Mouse (Mus musculus): ENCODE data around the gene Gzmg. TPM values are rescaled to one million over a fixed set of nuclear protein-coding genes. Genes with fewer than 3 reads are reported as not detected.
"Not testable (repeated sequence)": the region's sequence is repeated elsewhere in the genome, so short reads cannot be mapped to it uniquely, and the experiment has no call there.

The Gzmg gene
- polyA plus RNA-seq, 1 experiment from 2014 or later: not detected

DNA sequence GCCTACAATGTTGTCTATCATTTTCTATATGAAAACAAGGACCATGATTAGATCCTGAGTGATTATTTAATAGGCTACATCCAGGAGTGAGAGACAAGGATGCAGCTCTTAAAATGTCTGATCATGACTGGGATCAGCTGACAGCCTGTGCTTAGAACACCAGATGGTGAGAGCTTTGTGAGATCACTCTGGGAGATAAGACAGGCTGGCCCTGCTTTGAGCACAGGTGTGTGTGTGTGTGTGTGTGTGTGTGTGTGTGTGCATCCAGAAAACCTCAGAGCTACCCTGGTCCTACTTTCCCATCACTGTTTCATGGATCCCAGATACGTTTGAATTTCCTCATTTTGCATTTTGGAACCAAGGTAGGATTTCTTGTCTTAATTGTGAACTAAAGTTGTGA lies 25.7 kb downstream of the Gzmg start:
- H3K27me3 ChIP-seq; H3K9ac ChIP-seq; H3K4me1 ChIP-seq; ATAC-seq (ENCODE audit: borderline replicate concordance, extremely low read depth, low FRiP score, low TSS enrichment); H3K4me3 ChIP-seq; H3K4me2 ChIP-seq; H3K9me3 ChIP-seq; H3K27ac ChIP-seq; H3K36me3 ChIP-seq: not testable (repeated sequence)
- 71% methylated on average over 1 of the region's 1 CpGs for WGBS

DNA sequence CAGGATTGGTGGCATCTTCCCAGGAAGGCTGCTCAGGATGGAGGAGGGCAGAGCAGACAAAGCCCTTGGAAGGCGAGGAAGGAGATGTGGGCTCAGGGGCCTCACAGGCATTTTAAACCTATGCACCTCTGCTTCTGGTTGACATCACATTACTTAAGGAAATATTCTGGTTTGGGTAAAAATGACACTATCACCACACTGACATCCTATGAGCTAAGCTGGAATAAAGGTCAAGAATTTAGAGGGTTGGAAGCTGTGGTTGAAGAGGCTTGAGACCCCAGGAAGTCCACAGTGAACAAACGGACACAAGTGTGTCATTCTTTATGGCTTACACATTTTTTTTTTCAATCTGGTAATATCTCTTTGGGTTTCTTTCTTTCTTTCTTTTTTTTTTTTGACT lies 26.9 kb downstream of the Gzmg start, which contains the start of gene Gzmd:
Gene Gzmd, minus strand, starts transcription at position 101 of the 400 bp plus-strand sequence.
- not testable (repeated sequence) for H3K27ac ChIP-seq; ATAC-seq (ENCODE audit: borderline replicate concordance, extremely low read depth, low FRiP score, low TSS enrichment); H3K4me2 ChIP-seq; H3K36me3 ChIP-seq; H3K27me3 ChIP-seq; H3K4me1 ChIP-seq; H3K9ac ChIP-seq; H3K4me3 ChIP-seq; H3K9me3 ChIP-seq
- 69% methylated on average over 2 of the region's 2 CpGs for WGBS

DNA sequence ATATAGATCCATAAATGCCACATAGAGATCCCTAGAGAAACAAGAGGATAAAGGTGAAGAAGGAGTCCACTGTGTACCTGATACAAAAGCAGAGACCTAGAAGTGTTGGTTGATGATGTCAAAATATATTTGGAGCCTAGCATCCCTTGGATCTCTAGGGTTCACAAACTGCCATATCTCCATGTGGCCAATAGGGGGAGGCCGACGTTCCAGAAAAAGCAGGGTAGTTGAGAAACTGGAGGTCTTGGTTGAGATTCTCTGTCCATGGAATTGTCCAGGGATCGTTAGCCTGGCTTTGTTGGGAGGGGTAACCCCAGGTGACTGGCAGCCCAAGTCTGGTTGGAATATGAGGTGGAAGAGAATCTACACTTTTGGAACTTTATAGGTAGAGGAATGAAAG lies 31.0 kb downstream of the Gzmg start:
- Histone ChIP-seq H3K9me3 (no peaks in the 10 kb centered on the region), H3K27ac (no peak overlapping the region), H3K4me2 (no peak overlapping the region), H3K9ac (no peak overlapping the region), H3K4me3 (no peak overlapping the region), H3K4me1 (no peaks in the 10 kb centered on the region), H3K36me3 (no peaks in the 10 kb centered on the region), H3K27me3 (no peaks in the 10 kb centered on the region)
- no peak for ATAC-seq (ENCODE audit: borderline replicate concordance, extremely low read depth, low FRiP score, low TSS enrichment)
- 45% methylated on average over 3 of the region's 3 CpGs for WGBS

DNA sequence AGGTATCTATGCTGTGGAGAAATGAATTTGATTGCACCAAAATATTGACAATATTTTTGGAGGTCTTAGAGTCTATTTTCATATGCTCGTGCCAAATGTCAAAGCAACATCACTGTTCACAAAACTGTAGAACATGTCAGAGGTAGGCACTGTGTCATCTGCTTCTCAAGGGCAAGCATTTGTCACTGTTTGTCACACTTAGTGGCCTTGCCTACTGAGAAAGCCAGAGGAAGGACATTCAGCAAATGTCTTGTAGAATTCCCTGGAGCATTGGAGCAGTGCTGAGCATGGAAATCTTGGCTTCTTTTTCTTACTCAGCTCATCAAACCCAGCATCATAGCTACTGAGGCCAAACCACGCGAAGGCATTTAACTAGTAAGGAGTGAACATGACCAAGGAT lies 35.9 kb downstream of the Gzmg start:
- WGBS: 80% methylated on average over 3 of the region's 3 CpGs
- no peaks in the 10 kb centered on the region for H3K36me3 ChIP-seq
- H3K4me2 ChIP-seq: no peak overlapping the region
- H3K9ac ChIP-seq: no peak overlapping the region
- no peaks in the 10 kb centered on the region for H3K4me1 ChIP-seq
- H3K9me3 ChIP-seq: no peaks in the 10 kb centered on the region
- H3K4me3 ChIP-seq: no peak overlapping the region
- no peak for ATAC-seq (ENCODE audit: borderline replicate concordance, extremely low read depth, low FRiP score, low TSS enrichment)
- H3K27ac ChIP-seq: no peak overlapping the region
- H3K27me3 ChIP-seq: no peaks in the 10 kb centered on the region

DNA sequence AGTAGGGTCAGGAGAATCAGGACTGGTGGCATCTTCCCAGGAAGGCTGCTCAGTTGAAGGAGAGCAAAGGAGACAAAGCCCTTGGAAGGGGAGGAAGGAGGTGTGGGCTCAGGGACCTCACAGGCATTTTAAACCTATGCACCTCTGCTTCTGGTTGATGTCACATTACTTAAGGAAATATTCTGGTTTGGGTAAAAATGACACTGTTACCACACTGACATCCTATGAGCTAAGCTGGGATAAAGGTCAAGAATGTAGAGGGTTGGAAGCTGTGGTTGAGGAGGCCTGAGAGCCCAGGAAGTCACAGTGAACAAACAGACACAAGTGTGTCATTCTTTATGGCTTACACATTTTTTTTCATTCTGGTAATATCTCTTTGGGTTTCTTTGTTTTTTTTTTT lies 38.9 kb downstream of the Gzmg start, which contains the start of gene Gzme:
Gene Gzme, minus strand, starts transcription at position 101 of the 400 bp plus-strand sequence.
- H3K36me3 ChIP-seq: no peaks in the 10 kb centered on the region
- no peak within 1 kb of the TSS for H3K27ac ChIP-seq
- ATAC-seq (ENCODE audit: borderline replicate concordance, extremely low read depth, low FRiP score, low TSS enrichment): no peak
- H3K4me3 ChIP-seq: no peak within 1 kb of the TSS
- no peak within 1 kb of the TSS for H3K4me2 ChIP-seq
- H3K9me3 ChIP-seq: no peaks in the 10 kb centered on the region
- H3K27me3 ChIP-seq: no peaks in the 10 kb centered on the region
- no peaks in the 10 kb centered on the region for H3K4me1 ChIP-seq
- H3K9ac ChIP-seq: no peak within 1 kb of the TSS

DNA sequence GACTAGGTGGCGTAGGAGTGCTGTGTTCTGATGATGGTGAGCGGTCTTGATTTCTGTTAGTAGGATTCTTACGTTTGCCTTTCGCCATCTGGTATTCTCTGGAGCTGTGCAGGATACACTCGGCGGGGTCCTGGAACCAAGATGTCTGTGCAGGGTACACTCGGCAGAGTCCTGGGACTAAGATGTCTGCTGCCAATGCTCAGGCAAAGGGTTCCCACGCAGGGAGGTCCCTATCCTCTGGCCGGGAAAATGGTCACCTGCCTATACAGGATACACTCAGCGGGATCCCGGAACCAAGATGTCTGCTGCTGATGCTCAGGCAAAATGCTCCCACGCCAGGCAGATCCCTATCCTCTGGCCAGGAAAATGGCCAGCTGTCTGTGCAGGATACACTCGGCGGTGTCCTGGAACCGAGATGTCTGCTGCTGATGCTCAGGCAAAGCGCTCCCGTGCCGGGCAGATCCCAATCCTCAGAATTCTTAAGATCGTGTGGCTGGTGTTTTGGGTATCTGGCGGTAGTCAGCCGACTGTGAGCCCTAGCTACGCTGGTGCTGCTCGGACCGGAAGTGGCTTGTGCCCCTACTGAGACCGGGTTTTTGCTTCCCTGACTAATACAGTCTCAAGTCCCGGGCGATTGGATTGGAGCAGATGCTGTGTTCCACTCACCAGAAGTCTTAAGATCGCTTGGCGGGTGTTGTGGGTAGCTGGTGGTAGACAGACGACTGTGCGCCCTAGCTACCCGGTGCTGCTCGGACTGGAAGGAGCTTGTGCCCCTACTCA lies 43.7 kb downstream of the Gzmg start:
- 87% methylated on average over 33 of the region's 33 CpGs for WGBS
- not testable (repeated sequence) for H3K4me2 ChIP-seq; ATAC-seq (ENCODE audit: borderline replicate concordance, extremely low read depth, low FRiP score, low TSS enrichment); H3K27me3 ChIP-seq; H3K4me3 ChIP-seq; H3K27ac ChIP-seq; H3K36me3 ChIP-seq; H3K4me1 ChIP-seq; H3K9ac ChIP-seq; H3K9me3 ChIP-seq

Other genes starting within 250 kb of the Gzmg start
- gene Cma1, start 214.9 kb downstream of the Gzmg start, polyA plus RNA-seq (2015; fragmentation: Nextera tagmentation; extraction: Ambion mirVana): 4.3 and 5.9 TPM in 2 replicates
- not detected in 2 replicates for gene Cma2, start 208.6 kb downstream of the Gzmg start, polyA plus RNA-seq (2015; fragmentation: Nextera tagmentation; extraction: Ambion mirVana)
- not detected in 2 replicates for gene Mcpt1, start 141.6 kb downstream of the Gzmg start, polyA plus RNA-seq (2015; fragmentation: Nextera tagmentation; extraction: Ambion mirVana)
- not detected in 2 replicates for gene Mcpt9, start 129.1 kb downstream of the Gzmg start, polyA plus RNA-seq (2015; fragmentation: Nextera tagmentation; extraction: Ambion mirVana)
- not detected in 2 replicates for gene Mcpt2, start 117.5 kb downstream of the Gzmg start, polyA plus RNA-seq (2015; fragmentation: Nextera tagmentation; extraction: Ambion mirVana)
- gene Mcpt4, start 97.3 kb downstream of the Gzmg start, polyA plus RNA-seq (2015; fragmentation: Nextera tagmentation; extraction: Ambion mirVana): 0.14 and 0.40 TPM in 2 replicates
- gene Mcpt8, start 74.3 kb downstream of the Gzmg start, polyA plus RNA-seq (2015; fragmentation: Nextera tagmentation; extraction: Ambion mirVana): 1.1 and 1.6 TPM in 2 replicates
- not detected in 2 replicates for gene Ctsg, start 57.0 kb downstream of the Gzmg start, polyA plus RNA-seq (2015; fragmentation: Nextera tagmentation; extraction: Ambion mirVana)
- gene Gzme, start 39.0 kb downstream of the Gzmg start, polyA plus RNA-seq (2015; fragmentation: Nextera tagmentation; extraction: Ambion mirVana): not detected in 2 replicates
- not detected in 2 replicates for gene Gzmd, start 27.0 kb downstream of the Gzmg start, polyA plus RNA-seq (2015; fragmentation: Nextera tagmentation; extraction: Ambion mirVana)
- not detected in 2 replicates for gene Gzmn, start 15.0 kb upstream of the Gzmg start, polyA plus RNA-seq (2015; fragmentation: Nextera tagmentation; extraction: Ambion mirVana)
- not detected in 2 replicates for gene Gzmf, start 51.8 kb upstream of the Gzmg start, polyA plus RNA-seq (2015; fragmentation: Nextera tagmentation; extraction: Ambion mirVana)
- gene Gzmc, start 75.1 kb upstream of the Gzmg start, polyA plus RNA-seq (2015; fragmentation: Nextera tagmentation; extraction: Ambion mirVana): not detected in 2 replicates
- 1.2 and 1.6 TPM in 2 replicates for gene Gzmb, start 102.7 kb upstream of the Gzmg start, polyA plus RNA-seq (2015; fragmentation: Nextera tagmentation; extraction: Ambion mirVana)
- 1.5 and 1.9 TPM in 2 replicates for gene Atp12a, start 205.5 kb upstream of the Gzmg start, polyA plus RNA-seq (2015; fragmentation: Nextera tagmentation; extraction: Ambion mirVana)
- gene Rnf17, start 243.0 kb upstream of the Gzmg start, polyA plus RNA-seq (2015; fragmentation: Nextera tagmentation; extraction: Ambion mirVana): 1.1 and 1.9 TPM in 2 replicates

Measured in lung, embryonic 15.5 days (tissue).